17 mouse cellular contexts compared by ENCODE assay signal in the genomic region with DNA sequence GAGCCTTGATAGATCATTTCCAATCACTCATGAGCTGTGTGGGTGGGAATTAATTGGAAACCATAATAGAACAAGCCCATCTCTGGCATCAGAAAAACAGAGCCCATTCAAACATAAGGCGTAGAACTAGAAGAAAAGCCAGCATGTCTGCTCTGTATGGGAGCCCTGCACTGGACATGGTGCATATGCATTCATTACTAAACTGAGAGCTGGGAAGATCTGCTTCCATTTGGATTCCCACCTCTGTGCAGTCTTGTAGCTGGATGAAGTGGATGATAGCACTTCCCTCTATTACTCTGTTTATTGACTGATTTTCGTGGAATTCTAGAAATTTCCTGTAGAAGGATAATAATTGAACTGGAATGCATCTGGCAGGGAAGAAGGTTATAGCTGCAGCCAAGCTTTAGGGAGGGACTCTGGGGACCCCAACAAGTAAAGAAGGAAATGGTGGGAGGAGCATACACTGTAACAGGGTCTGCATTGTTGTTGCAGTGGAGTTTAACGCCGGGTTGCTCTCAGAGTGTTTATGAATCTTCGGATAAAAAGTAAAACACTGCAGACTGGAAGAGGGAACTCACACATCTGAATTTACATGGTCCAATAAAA.
A peak's percentile ranks its signal among the peaks of the same experiment; 100 is the strongest.
DNase-seq lines count a peak whose midpoint lies in the region; ATAC-seq lines count a peak whose summit lies in the region.
"Had no signal": no experiment of that assay in that cellular context is flagged by ENCODE, and none has a peak within 500 bp of the region (broad histone marks: within the 10 kb centered on the region; RNA-seq: fewer than 3 reads in every experiment).

No protein-coding gene starts in this region.

- WGBS in heart, embryonic 16.5 days, result 52% methylated on average over 5 of the region's 5 CpGs
- WGBS in heart, embryonic 11.5 days (ENCODE audit: insufficient replicate concordance), result 55% methylated on average over 5 of the region's 5 CpGs
- WGBS in limb, embryonic 13.5 days, result 42% methylated on average over 5 of the region's 5 CpGs

- H3K4me3 ChIP-seq in heart, embryonic 16.5 days (ENCODE audit: low read length), result no peak overlapping the region
- H3K4me3 ChIP-seq in heart, embryonic 11.5 days (ENCODE audit: low read depth, low read length), result no peak overlapping the region
- no peak overlapping the region for H3K4me3 ChIP-seq in brown adipose tissue, adult 24 weeks (ENCODE audit: insufficient read depth, low read depth, low read length)
- no peak overlapping the region for H3K4me3 ChIP-seq in limb, embryonic 13.5 days
- H3K4me3 ChIP-seq: erythroblast, embryonic 14.5 days; heart, embryonic 10.5 days; hindbrain, embryonic 15.5 days had no signal

- peak; percentile 76; the same call in 1 of the 2 replicates for ATAC-seq in heart, embryonic 16.5 days (replicated peaks; ENCODE audit: extremely low read depth, insufficient read depth, low FRiP score)
- no peak for ATAC-seq in heart, embryonic 11.5 days (replicated peaks; ENCODE audit: insufficient number of reproducible peaks, low FRiP score, low TSS enrichment)
- peak; percentile 89 for ATAC-seq in limb, embryonic 13.5 days (ENCODE audit: low FRiP score, low read depth)
- ATAC-seq in megakaryocyte-erythroid progenitor cell, adult 5-6 weeks (replicated peaks; ENCODE audit: low FRiP score, low TSS enrichment, poor library complexity, severe bottlenecking), result no peak
- ATAC-seq: forebrain, embryonic 16.5 days had no signal

- H3K36me3 ChIP-seq in heart, embryonic 16.5 days (ENCODE audit: control insufficient read depth, insufficient read depth), result no peaks in the 10 kb centered on the region
- no peaks in the 10 kb centered on the region for H3K36me3 ChIP-seq in heart, embryonic 11.5 days (ENCODE audit: control insufficient read depth, insufficient read depth, low read length)
- H3K36me3 ChIP-seq in limb, embryonic 13.5 days, result no peaks in the 10 kb centered on the region
- H3K36me3 ChIP-seq: G1E; heart, embryonic 10.5 days; hindbrain, embryonic 15.5 days had no signal

- no peak overlapping the region for H3K9ac ChIP-seq in heart, embryonic 16.5 days (ENCODE audit: low read length)
- H3K9ac ChIP-seq in heart, embryonic 11.5 days (ENCODE audit: low read depth, low read length), result no peak overlapping the region
- H3K9ac ChIP-seq in limb, embryonic 13.5 days, result no peak overlapping the region
- H3K9ac ChIP-seq: hindbrain, embryonic 15.5 days had no signal

- no peaks in the 10 kb centered on the region for H3K27me3 ChIP-seq in heart, embryonic 16.5 days (ENCODE audit: control insufficient read depth, insufficient read depth, low read length)
- H3K27me3 ChIP-seq in heart, embryonic 11.5 days (ENCODE audit: control insufficient read depth, insufficient read depth, low read length), result no peaks in the 10 kb centered on the region
- no peaks in the 10 kb centered on the region for H3K27me3 ChIP-seq in limb, embryonic 13.5 days
- H3K27me3 ChIP-seq: hindbrain, embryonic 15.5 days had no signal

- DNase-seq in kidney, postnatal 4 days, result peak; percentile 3 to 7
- DNase-seq in kidney, adult 9 months, result no peak
- DNase-seq: adrenal gland, postnatal 14 days; cerebellum, postnatal 25 days; gastrocnemius, postnatal 10 days; layer of hippocampus, adult 9-11 months; lung, adult 18-20 months had no signal

- H3K4me2 ChIP-seq in heart, embryonic 16.5 days (ENCODE audit: low read depth, low read length), result no peak overlapping the region
- no peak overlapping the region for H3K4me2 ChIP-seq in heart, embryonic 11.5 days
- 0 out of 2 replicates have a peak overlapping the region, but pooled peaks have one; percentile 3 for H3K4me2 ChIP-seq in limb, embryonic 13.5 days (replicated peaks)
- H3K4me2 ChIP-seq: hindbrain, embryonic 15.5 days had no signal

- H3K9me3 ChIP-seq in heart, embryonic 16.5 days (replicated peaks; ENCODE audit: control insufficient read depth, low read length), result no peaks in the 10 kb centered on the region
- no peaks in the 10 kb centered on the region for H3K9me3 ChIP-seq in heart, embryonic 11.5 days (replicated peaks; ENCODE audit: control insufficient read depth, low read length)
- H3K9me3 ChIP-seq in limb, embryonic 13.5 days, result no peaks in the 10 kb centered on the region
- H3K9me3 ChIP-seq: heart, embryonic 10.5 days; hindbrain, embryonic 15.5 days had no signal

- H3K4me1 ChIP-seq in heart, embryonic 16.5 days (ENCODE audit: control insufficient read depth, insufficient read depth, low read length), result no peaks in the 10 kb centered on the region
- H3K4me1 ChIP-seq in heart, embryonic 11.5 days (ENCODE audit: control insufficient read depth, insufficient read depth, low read length), result no peaks in the 10 kb centered on the region
- H3K4me1 ChIP-seq in brown adipose tissue, adult 24 weeks (ENCODE audit: control insufficient read depth, insufficient read depth, insufficient read length, low read length), result no peaks in the 10 kb centered on the region
- H3K4me1 ChIP-seq in limb, embryonic 13.5 days, result peaks cover 14% of the 10 kb centered on the region
- H3K4me1 ChIP-seq: heart, embryonic 10.5 days; hindbrain, embryonic 15.5 days had no signal

- H3K27ac ChIP-seq in heart, embryonic 16.5 days (ENCODE audit: low read length), result no peak overlapping the region
- no peak overlapping the region for H3K27ac ChIP-seq in heart, embryonic 11.5 days (ENCODE audit: low read depth, low read length)
- H3K27ac ChIP-seq in brown adipose tissue, adult 24 weeks (replicated peaks; ENCODE audit: low read depth, low read length), result peak overlapping the region; percentile 9; the same call in 1 of the 2 replicates
- 0 out of 2 replicates have a peak overlapping the region, but pooled peaks have one; percentile 6 for H3K27ac ChIP-seq in limb, embryonic 13.5 days
- H3K27ac ChIP-seq: heart, embryonic 10.5 days; hindbrain, embryonic 15.5 days had no signal

Comparison
In these comparisons a context has a peak if more than half of its experiments do, and no peak if none do; other contexts are left out.
1. ATAC-seq: peak in heart, embryonic 16.5 days (single experiment) and limb, embryonic 13.5 days (single experiment); none in heart, embryonic 11.5 days (single experiment) and megakaryocyte-erythroid progenitor cell, adult 5-6 weeks (single experiment).
2. H3K27ac ChIP-seq: peak in brown adipose tissue, adult 24 weeks (single experiment) and limb, embryonic 13.5 days (single experiment); none in heart, embryonic 16.5 days (single experiment) and heart, embryonic 11.5 days (single experiment).